Mouse (Mus musculus): ENCODE results near the gene Mif4gd. TPM values are rescaled to one million over a fixed set of nuclear protein-coding genes. Genes with fewer than 3 reads are reported as not detected.
A peak's percentile ranks its signal among the peaks of the same experiment; 100 is the strongest.

Gene Mif4gd
- total RNA-seq, 2 experiments from 2014 or later: 13.3 to 14.1 TPM

DNA sequence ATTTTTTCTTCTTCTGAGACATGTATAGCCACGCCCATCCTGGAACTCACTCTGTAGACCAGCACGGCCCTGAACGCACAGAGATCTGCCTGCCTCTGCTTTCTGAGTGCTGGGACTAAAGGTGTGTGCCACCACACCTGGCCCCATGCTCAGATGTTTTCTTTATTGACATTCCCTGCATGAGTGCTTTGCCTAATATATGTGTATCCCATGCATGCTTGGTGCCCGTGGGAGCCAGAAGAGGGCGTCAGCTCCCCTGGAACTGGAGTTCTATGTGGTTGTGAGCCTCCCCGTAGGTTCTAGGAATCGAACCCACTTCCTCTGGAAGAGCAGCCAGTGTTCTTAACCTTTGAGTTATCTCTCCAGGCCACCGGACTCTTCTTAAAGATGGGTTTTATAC is 22.3 kb upstream of the Mif4gd start:
- intact Hi-C loops (cut with DNase I): no loop called here
- no peak for DNase-seq

GRCm38 (mm10) chr11:115634109-115634508 is 21.3 kb upstream of the Mif4gd start:
- intact Hi-C loops (cut with DNase I): no loop called here
- no peak for DNase-seq

DNA sequence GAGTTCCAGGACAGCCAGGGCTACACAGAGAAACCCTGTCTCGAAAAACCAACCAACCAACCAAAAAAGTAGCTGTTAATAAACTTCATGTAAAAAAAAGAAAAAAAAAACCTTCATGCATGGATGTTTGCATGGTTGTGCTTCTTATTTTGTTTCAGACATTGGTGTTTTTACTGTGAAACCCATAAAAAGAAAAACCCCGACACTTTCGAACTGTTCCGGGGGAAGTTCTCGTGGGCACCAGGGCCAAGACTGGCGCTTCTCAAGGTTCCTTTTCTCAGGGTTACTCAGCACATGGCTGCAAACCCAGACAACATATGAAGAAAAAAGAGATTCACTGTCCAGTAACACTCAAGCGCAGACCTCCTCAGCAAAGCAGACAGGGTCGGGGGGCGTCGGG is 20.1 kb upstream of the Mif4gd start:
- no peak for DNase-seq
- intact Hi-C loops (cut with DNase I): no loop called here

- intact Hi-C loops (cut with DNase I): no loop called here
- no peak for DNase-seq
Measured at GRCm38 (mm10) chr11:115632247-115632646, 19.5 kb upstream of the Mif4gd start.

- no peak for DNase-seq
- intact Hi-C loops (cut with DNase I): no loop called here
Measured at GRCm38 (mm10) chr11:115631505-115631890, 18.7 kb upstream of the Mif4gd start.

GRCm38 (mm10) chr11:115630532-115631504 is 18.0 kb upstream of the Mif4gd start:
- intact Hi-C loops (cut with DNase I): no loop called here
- no peak for DNase-seq

GRCm38 (mm10) chr11:115629734-115630531 is 17.2 kb upstream of the Mif4gd start:
- intact Hi-C loops (cut with DNase I): no loop called here
- DNase-seq: no peak

DNA sequence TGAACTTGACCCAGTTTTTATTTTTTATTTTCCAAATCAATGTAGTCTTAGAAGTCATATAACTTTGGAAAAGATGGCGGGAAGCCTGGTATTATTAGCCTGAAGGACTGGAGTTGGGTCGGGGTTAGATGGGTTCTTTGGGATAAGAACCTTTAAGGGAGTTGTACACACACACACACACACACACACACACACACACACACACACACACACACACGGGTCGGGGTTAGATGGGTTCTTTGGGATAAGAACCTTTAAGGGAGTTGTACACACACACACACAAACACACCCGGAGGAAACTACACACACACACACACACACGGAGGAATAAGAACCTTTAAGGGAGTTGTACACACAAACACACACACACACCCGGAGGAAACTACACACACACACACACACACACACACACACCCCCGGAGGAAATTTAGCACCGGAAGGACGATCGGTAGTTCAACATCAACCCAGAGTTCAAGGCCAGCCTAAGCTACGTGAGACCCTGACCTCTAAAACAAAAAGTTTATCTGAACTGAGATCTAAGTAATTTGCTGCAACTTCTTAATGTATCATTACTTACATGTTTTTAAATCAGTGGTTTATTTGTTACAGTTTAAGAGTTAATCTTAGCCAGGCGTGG is 15.8 kb upstream of the Mif4gd start:
- no peak for DNase-seq
- intact Hi-C loops (cut with DNase I): no loop called here

DNA sequence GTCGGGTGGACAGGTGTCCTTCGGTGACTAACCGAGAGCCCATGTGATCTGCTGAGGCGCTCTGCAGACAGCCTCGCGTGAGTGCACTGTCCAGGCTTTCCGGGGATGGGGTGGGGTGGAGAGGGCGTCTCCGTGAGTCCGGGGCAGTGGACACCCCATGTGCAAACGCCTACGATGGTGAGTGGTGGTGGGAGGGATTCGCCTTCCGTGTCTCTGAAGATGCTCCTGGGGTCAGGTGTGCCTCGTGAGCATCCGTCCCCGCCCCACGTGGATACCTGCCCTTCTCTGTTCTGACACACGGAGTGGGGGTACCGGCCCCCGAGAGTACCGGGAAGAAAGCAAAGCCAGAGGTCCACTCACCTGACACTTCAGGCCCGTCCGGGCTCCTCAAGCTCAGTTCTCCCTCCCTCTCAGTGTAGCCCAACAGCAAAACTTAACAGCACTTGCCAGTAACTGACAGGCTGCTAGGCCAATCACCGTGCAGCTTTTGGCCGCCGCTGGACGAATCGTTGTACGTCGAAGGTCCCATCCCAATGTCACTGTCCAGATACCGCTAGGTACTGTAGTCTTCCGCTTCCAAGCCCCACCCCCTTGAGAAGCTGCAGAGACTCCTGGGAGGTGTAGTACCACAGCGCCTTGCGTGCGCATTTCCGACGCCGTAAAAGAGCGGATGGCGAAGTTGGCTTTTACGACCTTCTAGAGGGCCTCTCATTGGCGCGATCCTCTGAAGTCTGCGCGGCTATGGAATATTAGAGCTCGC is 15.1 kb upstream of the Mif4gd start, which contains the start of gene Slc25a19:
Gene Slc25a19 (minus strand): TSS at position 591 of the 760 bp plus-strand sequence.
- peak; percentile 99 for DNase-seq
- intact Hi-C loops (cut with DNase I): no loop called here

DNA sequence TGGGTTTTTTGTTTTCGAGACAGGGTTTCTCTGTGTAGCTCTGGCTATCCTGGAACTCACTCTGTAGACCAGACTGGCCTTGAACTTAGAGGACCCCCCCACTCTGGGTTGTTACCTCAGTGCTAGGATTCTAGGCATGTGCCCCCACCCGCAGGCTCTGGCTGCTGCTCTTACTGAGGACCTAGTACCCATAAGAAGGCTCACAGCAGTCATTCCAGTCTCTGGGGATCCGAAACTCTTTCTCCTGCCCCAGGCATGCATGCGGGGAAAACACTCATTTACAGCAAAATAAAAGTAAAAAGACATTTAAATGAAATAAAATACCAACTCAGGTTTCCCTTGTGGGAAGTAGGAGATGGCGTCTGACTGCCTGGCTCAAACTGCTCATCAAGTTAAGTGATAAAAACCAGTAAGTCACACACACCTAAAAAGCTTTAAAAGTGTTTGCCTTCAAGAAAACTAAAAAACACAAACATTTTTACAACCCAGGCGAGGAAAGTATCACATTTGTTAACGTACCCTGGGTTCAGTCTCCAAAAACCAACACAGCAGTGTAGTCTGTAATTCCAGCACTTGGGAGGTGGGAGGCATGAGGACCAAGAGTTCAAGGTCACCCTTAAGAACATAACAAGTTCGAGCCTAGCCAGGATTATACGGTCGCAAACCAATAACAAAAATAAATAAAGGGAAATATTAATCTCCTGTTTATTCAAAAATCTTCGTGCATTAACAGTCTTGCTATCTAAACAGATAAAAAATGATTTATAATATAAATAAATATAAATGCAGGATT is 14.3 kb upstream of the Mif4gd start:
- intact Hi-C loops (cut with DNase I): no loop called here
- DNase-seq: no peak

DNA sequence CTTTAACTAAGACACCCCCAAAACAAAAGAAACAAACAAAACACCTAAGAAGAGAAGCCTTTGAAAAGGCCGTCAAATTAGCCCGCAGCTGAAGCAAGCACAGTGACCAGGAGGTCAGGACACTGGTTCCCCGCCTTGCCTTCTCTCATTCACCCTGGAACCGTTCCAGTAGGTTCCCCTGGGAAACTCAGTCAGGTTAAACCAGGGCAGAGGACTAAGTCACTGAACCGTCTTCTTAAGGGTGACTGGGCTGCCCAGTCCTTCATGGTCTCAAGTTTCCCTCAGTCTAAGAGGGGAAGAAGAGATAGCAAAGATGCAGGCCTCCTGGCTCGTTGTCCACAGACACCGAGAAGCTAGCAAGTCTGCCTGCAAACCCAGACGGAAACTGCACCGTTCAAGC is 13.1 kb upstream of the Mif4gd start:
- DNase-seq: no peak
- intact Hi-C loops (cut with DNase I): no loop called here

DNA sequence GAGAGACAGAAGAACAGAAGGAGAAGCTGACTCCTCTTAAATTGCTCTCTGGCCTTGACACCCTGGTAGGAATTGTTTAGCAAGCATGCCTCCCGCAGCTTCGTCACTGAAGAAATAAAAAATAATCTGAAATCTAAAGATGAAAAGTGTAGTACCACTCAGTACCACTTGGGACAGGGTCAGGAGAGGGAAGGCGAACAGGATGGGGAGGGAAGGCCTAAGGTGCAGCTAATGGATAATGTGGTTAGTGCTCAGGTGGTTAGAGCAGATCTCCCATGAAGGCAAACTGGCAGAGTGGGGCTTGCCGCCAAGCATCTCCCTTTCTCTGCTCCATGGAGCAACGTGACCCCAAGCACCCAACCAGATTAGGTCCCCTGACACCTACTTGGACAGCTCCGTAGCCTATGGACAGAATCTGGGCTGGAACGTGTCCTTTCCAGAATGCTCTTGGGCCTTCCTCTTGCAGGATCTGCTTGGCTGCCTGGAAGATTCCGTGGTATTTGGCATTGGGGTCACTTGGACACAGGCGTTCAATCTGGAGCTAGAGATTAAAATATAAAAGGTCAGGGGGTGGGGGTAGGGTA is 10.8 kb upstream of the Mif4gd start:
- DNase-seq: no peak
- intact Hi-C loops (cut with DNase I): no loop called here

- intact Hi-C loops (cut with DNase I): no loop called here
- DNase-seq: no peak
Measured at GRCm38 (mm10) chr11:115619949-115620348, 7.2 kb upstream of the Mif4gd start.

GRCm38 (mm10) chr11:115618732-115619516 is 6.2 kb upstream of the Mif4gd start:
- intact Hi-C loops (cut with DNase I): no loop called here
- DNase-seq: no peak

GRCm38 (mm10) chr11:115618001-115618400 is 5.2 kb upstream of the Mif4gd start:
- no peak for DNase-seq
- intact Hi-C loops (cut with DNase I): no loop called here

- intact Hi-C loops (cut with DNase I): no loop called here
- DNase-seq: no peak
Measured at GRCm38 (mm10) chr11:115616893-115617292, 4.1 kb upstream of the Mif4gd start.

- DNase-seq: no peak
- intact Hi-C loops (cut with DNase I): no loop called here
Measured at GRCm38 (mm10) chr11:115616371-115616770, 3.6 kb upstream of the Mif4gd start.

GRCm38 (mm10) chr11:115615875-115616274 is 3.1 kb upstream of the Mif4gd start:
- intact Hi-C loops (cut with DNase I): no loop called here
- no peak for DNase-seq

Data from left cerebral cortex, postnatal 4 days (tissue).